ENCODE assay signal across 8 mouse cellular contexts in the genomic region with DNA sequence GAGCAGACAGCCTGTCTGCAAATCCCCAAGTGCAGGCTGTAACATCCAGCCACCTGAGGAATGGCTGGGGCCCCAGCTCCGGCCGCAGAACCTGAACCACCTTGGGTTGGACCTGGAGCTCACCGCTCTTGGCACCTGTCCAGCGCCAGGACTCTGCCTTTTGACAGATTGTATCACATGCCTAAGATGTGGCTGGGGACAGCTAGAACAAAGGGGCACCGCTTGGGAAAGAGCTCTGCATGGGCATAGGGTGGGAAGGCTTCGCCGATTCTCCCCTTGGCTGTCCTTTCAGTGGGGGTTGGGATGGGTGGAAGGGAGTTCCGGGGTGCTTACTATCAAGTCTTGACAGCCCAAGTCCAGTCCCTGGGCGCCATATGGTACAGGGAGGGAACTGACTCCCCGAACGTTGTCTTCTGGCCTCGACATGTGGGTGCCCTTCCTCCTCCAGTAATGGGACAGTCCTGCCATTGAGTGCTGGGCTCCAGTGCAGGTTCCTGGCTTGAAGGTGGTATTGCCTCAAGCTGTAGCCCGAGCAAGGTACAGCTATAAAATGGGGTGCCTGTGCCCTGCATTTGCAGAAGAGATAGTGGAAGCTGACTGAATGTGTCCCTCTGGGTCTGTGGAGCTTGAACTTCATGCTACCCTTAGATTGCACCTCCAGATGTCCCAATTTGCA. TPM values are rescaled to one million over a fixed set of nuclear protein-coding genes. Genes with fewer than 3 reads are reported as not detected.
A peak's percentile ranks its signal among the peaks of the same experiment; 100 is the strongest.
DNase-seq lines count a peak whose midpoint lies in the region; ATAC-seq and TF ChIP-seq lines count a peak whose summit lies in the region.

No protein-coding gene starts in this region.

- no peak overlapping the region for H3K4me2 ChIP-seq in stomach, postnatal 0 days (replicated peaks; ENCODE audit: low read depth)

- no peak for ATAC-seq in stomach, postnatal 0 days (ENCODE audit: low FRiP score, low TSS enrichment)

- H3K36me3 ChIP-seq in stomach, postnatal 0 days (ENCODE audit: control insufficient read depth, insufficient read depth, low read length), result no peaks in the 10 kb centered on the region

- peak overlapping the region; percentile 49 for H3K27ac ChIP-seq in stomach, postnatal 0 days (replicated peaks)

- TF ChIP-seq CTCF in stomach, postnatal 0 days (IDR thresholded peaks at IDR 0.05; ENCODE audit: low read depth), result no peak

- no peak overlapping the region for H3K4me3 ChIP-seq in stomach, postnatal 0 days (ENCODE audit: low read depth, low read length)

- H3K9me3 ChIP-seq in stomach, postnatal 0 days (ENCODE audit: control insufficient read depth, low read length), result no peaks in the 10 kb centered on the region

- H3K27me3 ChIP-seq in stomach, postnatal 0 days (ENCODE audit: control insufficient read depth, insufficient read depth, low read length), result no peaks in the 10 kb centered on the region

- 58% methylated on average over 13 of the region's 13 CpGs for WGBS in stomach, postnatal 0 days

- no peak overlapping the region; the same call in 1 of the 2 replicates for H3K9ac ChIP-seq in stomach, postnatal 0 days (ENCODE audit: low read length)

- peak; percentile 49 to 61 for DNase-seq in cerebellum, adult 18-20 months
- DNase-seq in cerebellum, postnatal 36 days, result no peak
- peak; percentile 72 for DNase-seq in testis, postnatal 10 days (ENCODE audit: low spot score)
- no peak for DNase-seq in testis, postnatal 14 days (ENCODE audit: low spot score)
- DNase-seq in kidney, postnatal 25 days, result peak; percentile 76 to 87
- DNase-seq in stomach, postnatal 0 days (ENCODE audit: low spot score), result no peak
- no peak for DNase-seq in embryo, embryonic 10.5 days (ENCODE audit: low spot score)
- DNase-seq in layer of hippocampus, adult 9-10 months (ENCODE audit: low spot score), result no peak

- TF ChIP-seq EP300 in stomach, postnatal 0 days (optimal IDR thresholded peaks at IDR 0.05), result no peak

- H3K4me1 ChIP-seq in stomach, postnatal 0 days (replicated peaks; ENCODE audit: control insufficient read depth, insufficient read depth), result peaks cover 23% of the 10 kb centered on the region

RNA-seq across cellular contexts. Expression of gene Rplp0, which starts 21.1 kb away (rescaled TPM):
- 1,317 and 1,335 TPM in 2 replicates for polyA plus RNA-seq in stomach, postnatal 0 days (2015; fragmentation: Nextera tagmentation; extraction: Ambion mirVana)

RNA-seq across cellular contexts. Expression of gene Gcn1l1, which starts 26.9 kb away (rescaled TPM):
- polyA plus RNA-seq in stomach, postnatal 0 days (2015; fragmentation: Nextera tagmentation; extraction: Ambion mirVana), result 11.2 and 11.7 TPM in 2 replicates

RNA-seq across cellular contexts. Expression of gene Pxn, which starts 31.7 kb away (rescaled TPM):
- polyA plus RNA-seq in stomach, postnatal 0 days (2015; fragmentation: Nextera tagmentation; extraction: Ambion mirVana), result 21.1 and 25.8 TPM in 2 replicates

RNA-seq across cellular contexts. Expression of gene Sirt4, which starts 53.6 kb away (rescaled TPM):
- polyA plus RNA-seq in stomach, postnatal 0 days (2015; fragmentation: Nextera tagmentation; extraction: Ambion mirVana), result 10.1 and 11.5 TPM in 2 replicates

Comparison
In these comparisons a context has a peak if more than half of its experiments do, and no peak if none do; other contexts are left out.
1. DNase-seq: peak in cerebellum, adult 18-20 months (2 of 2), testis, postnatal 10 days (single experiment) and kidney, postnatal 25 days (2 of 2); none in cerebellum, postnatal 36 days (0 of 2), testis, postnatal 14 days (single experiment), stomach, postnatal 0 days (single experiment), embryo, embryonic 10.5 days (single experiment) and layer of hippocampus, adult 9-10 months (single experiment).